Mouse (Mus musculus) cerebellum, postnatal 14 days (tissue): ENCODE data around the gene Agtrap.
"Not testable (repeated sequence)": the region's sequence is repeated elsewhere in the genome, so short reads cannot be mapped to it uniquely, and the experiment has no call there.

ENCODE experiments used
- DNase-seq, 2 experiments: peaks; one replicate each; pipeline ENCODE4 v3.0.0; 2021; ENCODE audit warnings: mixed read lengths in 2 of 2

Gene Agtrap

DNA sequence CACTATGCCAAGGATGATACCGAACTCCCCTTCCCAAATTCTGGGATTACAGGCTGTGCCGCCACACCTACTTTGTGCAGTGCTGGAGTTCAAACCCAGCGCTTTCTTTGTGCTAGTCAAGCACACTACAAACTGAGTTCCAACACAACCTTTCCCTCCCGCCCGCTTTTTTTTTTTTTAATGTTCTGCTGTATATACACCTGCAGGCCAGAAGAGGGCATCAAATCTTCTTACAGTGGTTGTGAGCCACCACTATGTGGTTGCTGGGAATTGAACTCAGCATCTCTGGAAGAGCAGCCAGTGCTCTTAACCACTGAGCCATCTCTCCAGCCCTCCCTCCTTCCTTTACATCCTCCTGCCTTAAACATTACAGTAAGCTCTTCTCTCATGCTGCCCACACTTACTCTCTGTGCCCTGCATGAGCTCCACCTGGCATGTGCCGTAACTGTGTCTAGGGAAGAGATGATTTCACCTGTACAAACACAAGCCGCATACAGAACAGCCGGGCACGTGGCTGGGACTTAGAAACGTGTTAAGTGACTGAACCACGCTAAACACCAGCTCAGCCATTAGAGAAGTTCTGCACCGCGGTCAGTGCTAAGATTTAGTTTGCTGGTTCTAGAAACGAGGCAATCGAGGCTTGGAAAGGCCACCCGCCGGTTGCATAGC lies 13.2 kb downstream of the Agtrap start:
- DNase-seq, result peak in 1 of 2 experiments; percentile 44

DNA sequence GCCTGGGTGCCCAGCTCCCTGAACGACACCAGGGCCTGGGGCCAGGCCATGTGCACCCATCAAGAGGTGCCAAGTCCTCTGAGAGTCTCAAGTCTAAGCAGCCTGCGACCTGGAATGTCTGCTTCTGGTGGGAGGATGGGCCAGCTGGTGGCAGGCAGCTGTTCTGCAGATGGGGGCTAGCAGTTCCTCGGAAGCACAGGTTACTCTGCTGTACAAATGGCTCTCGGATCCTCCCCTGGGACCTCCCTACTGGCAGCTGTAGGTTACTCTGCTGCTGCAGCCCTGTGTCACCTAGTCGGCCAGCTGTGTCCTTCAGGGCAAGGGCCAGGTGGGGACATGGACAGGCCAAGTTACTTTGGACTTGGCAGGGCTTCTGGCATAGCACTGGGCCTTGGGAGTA lies 16.3 kb downstream of the Agtrap start:
- DNase-seq, result peak in 1 of 2 experiments; percentile 4

DNA sequence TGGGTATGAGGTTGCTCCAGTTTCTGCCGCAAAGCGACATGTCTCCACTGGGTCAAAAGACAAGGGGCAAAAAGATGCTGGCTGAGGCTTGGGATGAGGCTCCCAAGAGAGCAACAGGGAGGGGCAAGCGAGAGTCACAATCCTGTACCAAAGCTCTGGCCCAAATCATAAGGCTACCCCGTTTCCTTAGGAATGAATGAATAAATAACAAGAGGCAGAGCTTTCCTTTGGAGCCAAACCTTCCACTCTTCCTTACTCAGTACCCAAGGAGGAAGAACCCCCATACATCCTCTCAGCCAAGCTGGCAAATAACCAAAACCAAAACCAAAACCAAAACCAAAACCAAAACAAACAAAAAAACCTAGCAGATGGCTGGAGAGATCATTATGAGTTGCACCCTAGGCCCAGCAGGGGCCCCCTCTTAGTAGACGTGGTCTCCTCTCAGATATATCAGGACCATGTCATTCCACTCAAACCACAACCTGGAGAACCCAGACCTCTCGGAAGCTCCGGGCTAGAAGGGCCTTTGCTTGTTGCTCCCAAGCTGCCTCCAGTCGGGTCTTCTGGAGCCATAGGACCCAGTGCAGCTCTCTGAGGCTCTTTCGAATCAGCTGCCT lies 18.1 kb downstream of the Agtrap start:
- DNase-seq, result no peak

DNA sequence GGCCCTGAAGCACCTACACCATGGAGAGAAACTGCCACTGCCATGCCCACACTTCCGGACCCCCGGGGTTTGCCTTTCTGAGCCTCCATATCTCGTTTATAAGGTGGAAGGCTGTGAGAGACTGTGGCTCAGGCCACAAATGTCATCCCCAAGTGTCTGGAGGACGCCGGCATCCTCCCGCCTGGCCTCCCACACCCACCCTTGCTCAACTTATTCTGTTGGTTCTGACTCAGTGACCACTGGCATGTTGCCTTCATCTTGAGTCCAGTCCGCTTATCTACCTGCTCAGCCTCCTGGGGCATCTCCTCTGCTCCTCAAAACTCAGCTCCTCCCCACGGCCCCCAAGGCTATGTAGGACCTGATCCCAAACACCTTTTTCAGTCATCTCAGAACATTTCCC lies 20.5 kb downstream of the Agtrap start:
- peak in 1 of 2 experiments; percentile 4 for DNase-seq

DNA sequence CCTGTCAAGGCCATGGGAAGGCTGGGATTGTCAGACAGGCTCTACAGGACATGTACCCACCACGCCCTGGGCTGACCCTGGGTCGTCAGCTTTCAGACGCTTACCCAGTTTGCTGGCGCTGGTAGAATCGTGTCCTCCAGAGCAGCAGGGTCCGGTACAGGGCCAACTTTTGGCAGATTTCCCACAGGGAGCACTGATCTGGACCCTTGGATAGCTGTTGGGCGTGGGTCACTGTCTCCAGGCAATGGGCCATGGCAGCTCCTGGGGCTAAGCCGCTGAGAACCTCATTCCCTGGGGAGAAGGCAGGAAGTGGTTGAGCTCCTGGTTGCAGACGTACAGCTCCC lies 21.5 kb downstream of the Agtrap start:
- peak in 1 of 2 experiments; percentile 18 for DNase-seq

DNA sequence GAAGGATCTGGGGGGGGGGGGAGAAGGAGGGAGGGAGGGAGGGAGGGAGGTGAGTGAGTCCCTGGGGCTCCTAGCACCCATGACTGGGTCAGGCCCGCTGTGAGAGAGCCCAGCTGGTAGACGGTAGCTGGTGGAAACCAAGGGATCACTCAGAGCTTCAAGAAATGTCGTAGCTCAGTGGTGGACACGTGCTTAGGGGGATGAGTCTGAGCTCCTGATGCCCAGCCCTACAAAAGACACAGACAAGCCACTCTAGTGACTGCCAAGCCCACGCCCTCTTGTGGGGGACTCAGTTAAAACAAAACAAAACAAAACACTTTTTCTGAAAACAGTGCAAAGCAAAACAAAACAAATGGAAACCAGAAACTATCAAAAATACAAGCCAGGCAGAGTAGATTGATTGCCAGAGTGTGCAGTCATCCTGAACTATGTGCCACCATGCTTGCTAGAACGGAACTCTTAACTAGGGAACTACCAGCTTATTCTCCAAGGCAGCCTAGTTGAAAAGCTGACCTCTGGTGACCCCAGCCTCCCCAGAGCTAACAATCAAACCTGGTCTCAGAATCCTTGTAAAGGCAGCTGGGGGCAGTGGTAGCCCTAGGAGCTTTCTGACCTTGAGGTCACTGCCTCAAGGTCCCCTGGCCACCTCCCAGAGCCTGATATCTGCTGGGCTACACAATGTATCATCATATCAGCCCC lies 22.0 kb downstream of the Agtrap start:
- peak; percentile 48 to 62 for DNase-seq

DNA sequence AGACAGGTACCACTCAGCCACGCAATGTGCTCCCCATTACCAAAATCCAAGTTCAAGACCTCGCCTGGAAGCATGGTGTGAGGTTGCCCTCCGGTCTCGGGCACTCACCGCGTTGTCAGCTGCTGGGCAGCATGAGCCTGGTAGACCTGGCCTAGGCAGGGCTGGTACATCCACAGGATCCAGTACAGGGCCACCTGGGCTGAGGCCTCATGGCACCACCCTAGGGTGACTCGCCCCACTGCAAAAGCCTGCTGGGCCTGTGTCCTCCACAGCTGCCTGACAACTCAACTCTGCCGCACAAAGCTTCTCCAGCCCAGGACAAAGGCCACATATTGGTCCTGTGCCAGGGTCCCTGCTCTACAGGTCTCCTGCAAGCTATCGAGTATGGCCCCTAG lies 26.7 kb downstream of the Agtrap start:
- DNase-seq, result peak; percentile 15 to 20

DNA sequence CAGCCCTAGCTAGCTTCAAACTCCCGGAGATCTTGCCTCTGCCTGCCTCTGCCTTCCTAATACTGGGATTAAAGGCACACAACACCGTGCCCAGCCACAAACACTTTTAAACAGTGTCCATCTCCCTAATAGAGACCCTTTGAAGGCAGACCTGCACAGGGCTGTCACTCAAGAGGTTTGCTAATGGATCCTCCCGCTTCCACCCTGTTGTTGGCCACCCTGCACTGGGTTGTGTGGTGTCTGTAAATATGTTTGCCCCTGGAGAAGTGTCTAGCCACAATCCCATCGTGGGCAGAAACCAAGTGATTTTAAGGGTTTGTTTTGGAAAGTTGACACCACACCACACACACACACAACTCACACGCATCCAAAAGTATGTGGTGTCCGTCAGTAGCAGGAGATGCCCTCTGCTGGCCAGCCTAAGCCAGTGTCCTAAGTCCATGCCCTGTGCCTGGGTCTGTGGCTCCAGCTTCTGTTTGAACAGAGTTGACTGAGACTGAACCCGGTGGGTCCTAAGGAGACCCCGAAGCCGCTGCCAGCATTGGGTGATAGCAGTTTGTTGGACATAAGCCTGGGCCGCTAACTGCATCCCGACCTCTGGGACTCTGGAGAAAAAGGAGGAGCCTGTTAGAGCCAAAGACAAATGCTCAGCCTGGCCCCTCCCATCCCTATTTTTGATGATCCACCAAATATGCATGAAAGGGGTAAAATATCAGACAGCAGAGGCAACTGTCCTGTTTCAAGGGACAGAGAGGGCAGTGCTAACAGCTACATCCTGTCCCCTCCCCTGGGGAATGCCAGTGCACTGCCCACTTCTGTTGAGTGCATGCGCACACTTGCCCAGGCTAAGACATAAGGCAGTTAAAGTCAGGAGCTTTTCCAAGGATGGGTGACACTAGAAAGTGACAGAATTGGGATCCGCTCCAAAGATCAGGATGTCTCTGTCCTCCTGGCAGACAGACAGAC lies 27.4 kb downstream of the Agtrap start:
- DNase-seq, result peak; percentile 61 to 69

DNA sequence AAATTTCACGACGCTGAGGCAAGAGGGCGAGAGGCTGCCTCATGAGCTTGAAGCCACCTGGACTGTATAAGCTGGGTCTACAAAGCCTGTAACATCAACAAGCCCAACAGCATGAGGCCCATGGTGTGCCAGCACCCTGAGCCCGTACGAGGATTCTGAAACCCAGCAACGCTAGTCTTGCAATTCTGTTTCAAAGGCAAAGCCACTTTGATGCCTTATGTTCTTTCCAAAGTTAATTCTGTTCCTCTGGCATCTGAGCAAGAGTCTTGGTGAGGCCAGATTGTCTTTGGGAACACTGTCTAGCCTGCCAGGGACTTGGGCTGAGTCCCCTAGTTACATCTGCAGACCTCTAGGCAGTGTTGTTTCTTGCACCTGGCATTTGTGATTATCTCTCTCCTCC lies 28.8 kb downstream of the Agtrap start:
- no peak for DNase-seq

DNA sequence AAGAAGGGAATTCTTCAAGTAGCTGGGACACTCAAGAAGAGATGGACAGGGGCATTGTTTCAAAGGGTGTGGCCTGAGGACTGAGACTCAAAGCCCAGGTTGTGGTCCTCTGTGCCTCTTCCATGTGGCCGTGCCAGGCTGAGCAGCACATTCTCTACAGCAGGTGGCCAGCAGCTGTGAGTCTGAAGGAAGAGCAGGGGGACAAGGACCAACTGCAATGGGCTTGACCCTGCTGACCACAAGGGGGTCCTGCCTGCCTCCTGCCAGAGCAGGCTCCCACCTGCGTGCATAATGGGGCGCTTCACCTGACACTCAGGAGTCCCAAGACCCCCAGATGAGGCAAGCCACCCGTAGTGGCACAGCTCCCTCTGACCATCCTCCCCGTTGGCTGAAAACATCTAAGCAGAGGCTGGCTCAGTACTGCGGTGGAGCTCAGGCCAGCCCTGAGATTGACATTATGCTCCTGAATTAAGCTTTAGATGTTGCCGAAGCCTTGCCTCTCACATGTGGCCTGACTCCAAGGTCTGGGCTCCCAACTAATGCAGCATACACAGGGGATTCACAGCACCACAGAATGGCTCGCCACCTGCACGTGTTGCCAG lies 29.5 kb downstream of the Agtrap start:
- DNase-seq, result no peak

DNA sequence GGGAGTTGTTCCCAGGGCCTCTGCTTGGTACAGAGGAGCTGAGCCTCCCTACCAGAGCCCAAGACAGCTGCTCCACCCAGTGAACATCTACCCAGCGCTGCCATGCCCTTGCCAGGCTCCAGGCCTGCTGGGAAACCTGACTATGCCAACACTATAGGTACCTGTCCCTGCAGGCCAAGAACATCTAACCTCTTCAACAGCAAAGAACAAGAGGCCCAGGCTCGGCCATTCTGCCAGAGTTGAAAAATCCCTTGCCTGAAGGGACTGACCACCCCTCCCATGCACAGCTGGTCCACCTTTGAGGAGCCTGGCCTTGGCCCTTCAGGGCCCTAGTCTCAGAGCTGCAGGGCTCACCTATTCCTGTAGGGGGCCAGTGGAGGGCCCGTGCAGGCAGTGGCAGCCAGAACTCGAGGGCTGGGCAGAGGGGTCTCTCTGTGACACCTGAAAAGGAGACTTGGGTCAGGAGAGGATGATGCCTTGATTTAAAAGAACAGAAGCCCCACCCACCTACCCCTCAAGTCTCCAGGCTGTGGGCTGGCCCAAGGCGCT lies 30.1 kb downstream of the Agtrap start:
- no peak for DNase-seq

DNA sequence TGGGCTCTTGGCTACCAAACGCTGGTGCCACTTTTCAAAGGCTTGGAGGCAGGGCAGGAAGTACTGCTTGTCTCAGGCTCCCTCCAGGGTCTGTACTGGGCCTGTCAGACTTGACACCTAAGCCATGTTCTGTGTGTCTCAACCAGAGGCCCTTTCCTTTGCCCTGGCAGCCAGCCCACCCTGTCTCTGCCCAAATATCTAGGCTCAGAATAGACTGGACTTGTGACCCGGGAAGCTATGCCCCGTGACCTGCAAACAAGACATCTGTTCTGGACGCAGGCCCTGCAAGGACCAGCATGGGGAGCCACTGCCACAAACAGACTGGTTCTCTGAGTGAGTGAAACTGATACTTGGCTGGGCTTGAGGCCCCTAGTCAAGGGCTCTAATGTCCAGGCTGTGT lies 31.0 kb downstream of the Agtrap start:
- peak; percentile 71 to 82 for DNase-seq

DNA sequence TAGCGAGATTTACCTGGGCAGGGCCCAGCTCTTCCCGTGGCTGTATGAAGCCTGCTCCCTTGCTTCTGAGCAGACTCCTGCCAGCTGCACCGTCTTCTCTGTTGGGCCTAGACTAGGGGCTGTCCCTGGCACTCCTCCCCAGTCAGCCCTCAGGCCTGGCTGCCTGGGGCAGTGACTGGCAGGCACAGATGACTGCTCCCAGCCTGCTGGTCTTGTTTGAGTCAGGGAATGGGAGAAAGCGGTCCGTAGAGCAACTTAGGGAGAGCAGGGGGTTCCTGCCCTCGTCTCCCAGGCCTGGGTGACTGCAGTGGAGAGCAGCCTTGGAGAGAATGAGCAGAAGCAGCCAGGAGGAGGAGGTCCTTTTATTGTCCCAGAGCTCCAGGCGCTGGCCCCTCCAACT lies 31.6 kb downstream of the Agtrap start:
- peak; percentile 56 to 57 for DNase-seq

DNA sequence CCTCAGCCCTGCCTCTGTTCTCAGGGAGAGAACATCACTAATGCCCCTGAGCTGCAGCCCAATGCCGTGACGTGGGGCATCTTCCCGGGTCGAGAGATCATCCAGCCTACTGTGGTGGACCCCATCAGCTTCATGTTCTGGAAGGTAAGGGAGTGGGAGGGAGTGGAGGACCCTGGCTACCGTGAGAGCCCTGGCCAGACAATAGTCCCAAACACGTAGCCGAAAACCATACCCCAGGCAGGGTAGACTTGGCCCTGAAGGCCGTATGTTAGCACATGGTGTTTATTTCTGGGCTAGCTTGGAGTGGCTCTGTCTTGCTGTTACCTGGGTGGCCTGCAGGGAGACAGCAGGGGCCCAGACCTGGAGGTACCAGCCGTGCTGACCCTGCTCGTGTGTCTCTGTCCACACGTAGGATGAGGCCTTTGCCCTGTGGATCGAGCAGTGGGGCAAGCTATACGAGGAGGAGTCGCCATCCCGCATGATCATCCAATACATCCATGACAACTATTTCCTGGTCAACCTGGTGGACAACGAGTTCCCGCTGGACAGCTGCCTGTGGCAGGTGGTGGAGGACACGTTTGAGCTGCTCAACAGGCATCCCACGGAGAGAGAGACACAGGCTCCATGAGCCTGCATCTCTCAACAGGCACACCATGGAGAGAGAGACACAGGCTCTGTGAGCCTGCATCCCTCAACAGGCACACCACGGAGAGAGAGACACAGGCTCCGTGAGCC lies 32.7 kb downstream of the Agtrap start:
- peak in 1 of 2 experiments; percentile 44 for DNase-seq

DNA sequence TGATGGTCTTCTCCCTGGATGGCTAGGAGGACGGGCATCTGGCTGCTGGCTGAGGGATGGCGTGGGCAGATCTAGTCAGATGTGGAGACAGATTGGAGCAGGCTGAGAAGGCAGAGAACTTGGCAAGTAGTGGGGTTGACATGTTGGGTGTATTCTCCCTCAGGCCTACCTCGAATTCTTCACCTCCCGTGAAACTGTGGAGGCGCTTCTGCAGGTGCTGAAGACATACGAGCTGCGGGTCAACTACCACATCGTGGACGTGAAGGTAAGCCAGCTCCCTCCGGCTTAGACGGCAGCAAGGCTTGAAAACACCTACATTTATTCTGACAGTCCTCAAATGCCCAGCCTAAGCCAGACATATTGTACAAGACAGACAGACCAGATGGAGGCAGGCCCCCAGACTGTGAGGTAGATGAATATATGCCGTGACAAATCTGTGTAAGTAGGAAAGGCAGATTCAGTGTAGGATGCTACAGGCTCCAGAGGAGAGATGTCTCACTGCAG lies 34.4 kb downstream of the Agtrap start:
- DNase-seq, result no peak

DNA sequence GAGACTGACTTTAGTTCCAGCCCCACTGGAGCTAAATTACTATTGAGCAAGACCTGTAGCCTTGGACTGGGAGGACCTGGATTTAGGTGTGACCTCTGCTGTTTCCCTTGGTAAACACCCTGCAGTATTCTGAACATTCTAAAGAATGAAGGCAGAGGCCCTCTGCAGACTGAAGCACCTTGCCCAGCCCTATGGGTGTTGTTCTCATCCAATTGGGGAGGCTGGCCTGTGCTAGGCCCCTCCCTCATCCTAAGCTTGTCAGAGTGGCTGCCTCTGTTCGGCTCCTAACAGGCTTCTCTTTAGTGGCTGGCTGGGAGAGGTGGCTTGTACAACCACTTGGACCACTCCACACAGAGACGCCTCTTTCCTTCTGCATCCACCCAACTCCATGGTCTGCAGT lies 34.9 kb downstream of the Agtrap start:
- no peak for DNase-seq

DNA sequence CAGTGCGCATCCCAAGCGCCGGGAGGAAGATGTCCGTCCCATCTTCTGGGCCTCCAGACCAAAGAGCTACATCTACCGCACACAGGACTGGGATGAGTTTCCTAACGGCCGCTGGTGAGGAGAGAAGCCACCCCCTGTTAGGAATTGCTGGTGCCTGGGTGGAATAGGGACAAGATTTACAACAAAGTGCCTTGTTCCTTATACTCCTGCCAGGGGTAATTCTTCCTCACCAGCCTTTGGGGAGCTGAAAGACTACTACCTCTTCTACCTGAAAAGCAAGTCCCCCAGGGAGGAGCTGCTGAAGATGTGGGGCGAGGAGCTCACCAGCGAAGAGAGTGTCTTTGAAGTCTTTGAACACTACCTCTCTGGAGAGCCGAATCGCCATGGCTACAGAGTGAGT lies 35.9 kb downstream of the Agtrap start:
- no peak for DNase-seq

DNA sequence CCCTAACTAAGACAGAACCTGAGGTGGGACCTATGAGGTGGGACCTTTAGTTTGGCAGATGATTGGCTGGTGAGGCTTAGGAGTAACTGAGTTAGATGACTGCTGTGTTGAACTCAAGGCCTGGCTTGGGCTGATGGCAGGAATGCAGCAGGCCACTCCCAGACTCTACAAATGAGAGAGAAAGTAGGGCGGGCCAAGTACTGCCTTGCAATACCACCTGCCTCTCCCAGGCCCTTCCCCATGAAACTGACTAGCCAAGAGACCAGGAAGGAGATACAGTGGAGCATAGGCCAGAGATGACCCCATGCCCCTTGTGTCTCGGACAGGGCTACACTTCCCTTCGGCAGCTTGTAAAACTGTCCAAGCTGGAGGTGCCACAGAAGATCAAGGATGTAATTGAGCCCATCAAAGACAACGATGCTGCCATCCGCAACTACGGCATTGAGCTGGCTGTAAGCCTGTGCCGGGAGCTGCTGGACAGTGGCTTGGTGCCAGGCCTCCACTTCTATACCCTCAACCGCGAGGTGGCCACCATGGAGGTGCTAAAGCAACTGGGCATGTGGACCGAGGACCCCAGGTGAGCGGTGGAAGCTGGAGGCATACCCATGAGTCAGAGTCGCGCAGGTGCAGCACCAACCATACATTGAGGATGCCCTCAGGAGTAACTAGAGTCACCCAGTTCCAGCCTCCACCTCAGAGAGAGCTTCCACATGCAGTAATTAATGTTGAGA lies 36.6 kb downstream of the Agtrap start:
- DNase-seq, result no peak

DNA sequence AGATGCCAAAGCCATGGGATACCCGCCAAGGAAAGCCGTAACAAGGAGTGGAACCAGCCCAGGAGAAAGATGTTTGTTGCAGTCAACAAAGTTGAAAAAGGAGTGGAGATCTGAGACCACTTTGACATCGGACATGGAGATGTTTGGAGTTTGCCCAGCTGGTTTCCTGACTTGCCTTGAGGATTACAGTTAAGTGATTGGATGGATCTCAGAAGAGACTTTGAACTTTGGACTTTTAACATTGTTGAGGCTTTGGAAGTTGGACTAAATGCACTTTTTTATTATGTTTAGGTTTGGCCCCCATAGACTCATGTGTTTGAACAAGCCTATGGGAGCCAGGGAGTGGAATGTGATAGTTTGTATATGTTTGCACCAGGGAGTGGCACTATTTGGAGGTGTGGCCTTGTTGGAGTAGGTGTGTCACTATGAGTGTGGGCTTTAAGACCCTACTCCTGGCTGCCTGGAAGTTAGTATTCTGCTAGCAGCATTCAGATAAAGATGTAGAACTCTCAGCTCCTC lies 37.4 kb downstream of the Agtrap start:
- DNase-seq, result not testable (repeated sequence)

DNA sequence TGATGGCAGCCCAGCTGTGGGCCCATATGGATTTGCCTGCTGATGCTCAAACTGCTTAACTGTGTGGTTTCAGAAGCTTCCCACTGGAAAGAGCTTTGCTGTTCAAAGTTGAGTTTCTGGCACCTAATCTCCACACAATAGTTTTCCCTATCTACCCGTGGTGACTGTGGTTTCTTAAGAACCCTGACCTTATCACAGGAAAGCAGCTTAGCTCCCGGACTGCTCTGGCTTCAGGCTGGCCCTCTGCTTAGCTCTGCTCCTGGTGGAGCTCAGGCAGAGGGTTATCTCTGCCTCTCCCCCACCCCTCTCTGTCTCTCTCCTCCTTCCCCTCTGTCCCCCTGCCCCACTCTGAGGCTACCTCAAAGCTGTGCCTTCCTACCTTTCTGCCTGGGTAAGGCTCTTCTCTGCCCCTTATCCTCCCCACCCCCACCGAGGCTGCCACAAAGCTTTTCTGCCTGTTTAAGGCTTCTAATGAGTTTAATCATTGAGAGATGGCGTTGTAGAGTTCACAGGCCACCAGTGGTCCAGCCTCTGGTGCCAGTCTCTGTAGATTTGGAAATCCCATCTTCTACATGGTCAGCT lies 41.3 kb downstream of the Agtrap start:
- DNase-seq, result no peak
